Mouse (Mus musculus): ENCODE measurements around the gene Pdzd8. TPM values are rescaled to one million over a fixed set of nuclear protein-coding genes. Genes with fewer than 3 reads are reported as not detected.

Pdzd8 gene
- polyA plus RNA-seq, 1 experiment from 2014 or later = 8.6 TPM

DNA sequence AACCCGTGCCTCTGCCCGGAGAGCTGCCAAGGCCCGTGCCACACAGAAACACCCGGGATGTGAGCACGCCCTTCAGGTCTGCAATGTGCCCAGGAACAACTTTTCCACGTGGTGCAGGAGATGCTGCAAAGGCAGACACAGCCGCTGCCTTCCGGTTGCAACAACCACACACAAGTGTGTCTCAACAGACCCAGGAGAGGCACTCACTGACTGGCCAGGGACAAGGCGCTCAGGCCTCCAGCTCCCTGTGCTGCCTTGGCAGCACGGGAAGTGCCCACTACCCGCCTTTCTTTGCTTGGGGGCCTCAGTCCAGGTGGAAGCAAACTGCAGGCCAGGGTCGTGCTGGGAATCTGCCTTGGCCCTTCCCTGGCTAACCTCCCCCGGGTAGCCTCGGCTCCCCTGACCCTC, 1.3 kb downstream of the Pdzd8 start:
- Histone ChIP-seq H3K4me3 (ENCODE audit: low read length) (peak overlapping the region; percentile 93), H3K27me3 (ENCODE audit: insufficient read depth, low read length) (0 out of 2 replicates have a peak, but pooled peaks cover 2% of the 10 kb centered on the region), H3K4me2 (replicated peaks; ENCODE audit: low read depth, low read length) (peak overlapping the region; percentile 88), H3K27ac (ENCODE audit: low read length) (no peak overlapping the region), H3K36me3 (ENCODE audit: insufficient read depth, low read length) (no peaks in the 10 kb centered on the region), H3K4me1 (ENCODE audit: insufficient read depth, low read length) (peaks cover 27% of the 10 kb centered on the region), H3K9ac (replicated peaks; ENCODE audit: low read length) (peak overlapping the region; percentile 93), H3K9me3 (ENCODE audit: low read length) (no peaks in the 10 kb centered on the region)
- under 1% methylated on average over 14 of the region's 14 CpGs for WGBS
- 0 out of 2 replicates have a peak, but pooled peaks have one; percentile 2 for ATAC-seq (ENCODE audit: low FRiP score, low TSS enrichment)

DNA sequence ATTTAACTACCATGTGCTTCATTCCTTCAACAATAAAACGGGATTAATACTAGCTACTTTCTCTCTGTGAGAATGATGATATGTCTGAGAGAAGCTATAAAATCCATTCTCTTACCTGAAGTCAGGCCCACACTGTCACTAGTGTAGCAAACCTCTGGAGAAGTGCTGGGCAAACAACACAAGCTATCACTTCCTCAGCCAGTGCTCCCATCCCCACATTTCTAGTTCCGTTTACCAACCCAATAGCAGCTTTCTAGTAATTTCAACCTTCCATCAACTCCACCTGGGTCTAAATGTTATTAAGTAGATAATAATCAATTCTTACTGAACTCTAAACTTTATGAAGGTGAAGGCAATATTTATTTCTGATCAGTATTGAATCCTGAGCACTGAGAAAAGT, 2.6 kb downstream of the Pdzd8 start:
- peak overlapping the region; percentile 93 for H3K4me3 ChIP-seq (ENCODE audit: low read length)
- H3K9ac ChIP-seq (replicated peaks; ENCODE audit: low read length) = no peak overlapping the region
- ATAC-seq (ENCODE audit: low FRiP score, low TSS enrichment) = no peak
- H3K4me1 ChIP-seq (ENCODE audit: insufficient read depth, low read length) = peaks cover 27% of the 10 kb centered on the region
- no peaks in the 10 kb centered on the region for H3K27me3 ChIP-seq (ENCODE audit: insufficient read depth, low read length)
- no peak overlapping the region for H3K27ac ChIP-seq (ENCODE audit: low read length)
- H3K36me3 ChIP-seq (ENCODE audit: insufficient read depth, low read length) = no peaks in the 10 kb centered on the region
- WGBS = 28% methylated on average over 2 of the region's 2 CpGs
- no peaks in the 10 kb centered on the region for H3K9me3 ChIP-seq (ENCODE audit: low read length)
- peak overlapping the region; percentile 88 for H3K4me2 ChIP-seq (replicated peaks; ENCODE audit: low read depth, low read length)

DNA sequence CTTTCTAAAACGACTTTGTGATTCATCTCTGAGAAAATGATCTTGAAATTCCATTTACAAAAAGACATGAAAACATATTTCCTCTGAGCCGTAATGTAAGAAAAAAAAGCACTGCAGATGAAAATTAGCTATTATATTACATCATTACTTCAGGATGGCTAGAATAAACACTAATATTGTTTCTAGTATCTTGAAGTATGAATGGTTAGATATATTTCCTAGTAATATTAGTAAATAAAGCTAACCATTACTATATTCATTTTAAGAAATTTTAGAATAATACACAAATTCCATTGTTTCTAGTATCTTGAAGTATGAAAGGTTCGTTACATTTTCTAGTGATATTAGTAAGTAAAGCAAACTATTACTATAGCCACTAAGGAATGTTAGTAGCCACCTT, 5.7 kb downstream of the Pdzd8 start:
- ATAC-seq (ENCODE audit: low FRiP score, low TSS enrichment) = no peak
- no peaks in the 10 kb centered on the region for H3K9me3 ChIP-seq (ENCODE audit: low read length)
- H3K36me3 ChIP-seq (ENCODE audit: insufficient read depth, low read length) = no peaks in the 10 kb centered on the region
- no peak overlapping the region for H3K4me3 ChIP-seq (ENCODE audit: low read length)
- no peaks in the 10 kb centered on the region for H3K27me3 ChIP-seq (ENCODE audit: insufficient read depth, low read length)
- H3K4me1 ChIP-seq (ENCODE audit: insufficient read depth, low read length) = peaks cover 23% of the 10 kb centered on the region
- H3K27ac ChIP-seq (ENCODE audit: low read length) = no peak overlapping the region
- no peak overlapping the region for H3K4me2 ChIP-seq (replicated peaks; ENCODE audit: low read depth, low read length)
- WGBS = 85% methylated on average over 3 of the region's 3 CpGs
- no peak overlapping the region for H3K9ac ChIP-seq (replicated peaks; ENCODE audit: low read length)

DNA sequence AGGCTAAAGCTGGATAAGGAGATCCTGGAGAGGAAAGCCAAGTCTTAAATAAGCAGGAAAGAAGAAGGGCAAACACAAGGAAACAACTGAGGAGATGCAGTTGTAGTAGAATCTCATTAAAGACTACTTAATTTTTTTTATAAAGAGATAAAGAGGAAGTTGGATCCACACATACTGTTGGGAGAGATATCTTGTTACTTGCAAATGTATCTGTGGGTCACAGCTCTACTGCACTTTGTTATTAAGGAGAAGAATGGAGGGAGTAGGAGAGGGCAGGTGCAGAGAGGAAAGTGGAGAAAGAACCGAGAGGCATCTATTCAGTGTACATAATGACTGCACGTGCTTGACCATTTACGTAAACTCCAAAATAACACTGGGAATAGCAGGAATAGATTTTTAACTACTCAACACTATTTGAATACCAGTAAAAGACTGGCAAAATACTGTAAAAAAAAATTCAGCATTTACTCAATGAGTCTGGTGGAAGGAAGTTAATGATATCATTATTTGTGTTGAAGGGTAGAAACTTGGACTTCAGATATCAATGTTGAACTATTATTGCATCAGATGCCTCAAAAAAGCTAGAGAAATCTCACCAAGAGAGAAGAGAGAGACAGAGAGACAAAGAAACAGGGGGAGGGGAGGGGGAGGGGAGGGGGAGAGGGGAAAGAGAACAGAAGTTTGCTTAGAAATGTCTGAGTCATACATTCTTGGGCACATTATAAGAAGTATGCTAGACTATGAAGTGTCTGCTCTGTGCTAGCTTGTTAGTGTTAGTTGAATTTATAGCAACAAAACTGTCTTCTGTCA, 7.5 kb downstream of the Pdzd8 start:
- Histone ChIP-seq H3K4me2 (replicated peaks; ENCODE audit: low read depth, low read length) (no peak overlapping the region), H3K9ac (replicated peaks; ENCODE audit: low read length) (no peak overlapping the region), H3K27ac (ENCODE audit: low read length) (no peak overlapping the region), H3K36me3 (ENCODE audit: insufficient read depth, low read length) (no peaks in the 10 kb centered on the region), H3K4me3 (ENCODE audit: low read length) (no peak overlapping the region), H3K4me1 (ENCODE audit: insufficient read depth, low read length) (peaks cover 13% of the 10 kb centered on the region), H3K9me3 (ENCODE audit: low read length) (no peaks in the 10 kb centered on the region), H3K27me3 (ENCODE audit: insufficient read depth, low read length) (no peaks in the 10 kb centered on the region)
- 90% methylated on average over 3 of the region's 3 CpGs for WGBS
- ATAC-seq (ENCODE audit: low FRiP score, low TSS enrichment) = no peak

DNA sequence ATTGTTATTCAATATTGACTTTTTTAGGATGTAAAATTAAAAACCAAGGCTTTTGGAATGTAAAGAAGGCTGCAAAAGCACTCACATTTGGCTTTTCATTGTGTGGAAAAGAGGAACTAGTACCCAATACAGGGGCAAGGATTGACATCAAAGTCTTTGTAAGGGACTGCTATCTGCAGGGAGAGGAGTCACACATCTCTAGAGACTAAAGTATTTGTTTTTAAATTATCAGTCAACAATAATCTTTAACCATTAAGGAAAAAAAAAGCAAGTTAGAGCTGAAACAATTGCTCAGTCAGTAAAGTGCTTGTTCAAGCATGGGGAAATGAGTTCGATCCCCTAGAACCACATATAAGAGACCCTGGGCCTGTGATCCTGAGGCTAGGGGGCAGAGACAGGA, 8.9 kb downstream of the Pdzd8 start:
- H3K9me3 ChIP-seq (ENCODE audit: low read length) = no peaks in the 10 kb centered on the region
- H3K4me2 ChIP-seq (replicated peaks; ENCODE audit: low read depth, low read length) = no peak overlapping the region
- no peaks in the 10 kb centered on the region for H3K36me3 ChIP-seq (ENCODE audit: insufficient read depth, low read length)
- no peak overlapping the region for H3K27ac ChIP-seq (ENCODE audit: low read length)
- H3K9ac ChIP-seq (replicated peaks; ENCODE audit: low read length) = no peak overlapping the region
- no peak overlapping the region for H3K4me3 ChIP-seq (ENCODE audit: low read length)
- H3K4me1 ChIP-seq (ENCODE audit: insufficient read depth, low read length) = peaks cover 7% of the 10 kb centered on the region
- no peak for ATAC-seq (ENCODE audit: low FRiP score, low TSS enrichment)
- H3K27me3 ChIP-seq (ENCODE audit: insufficient read depth, low read length) = no peaks in the 10 kb centered on the region
- WGBS = 100% methylated on average over 1 of the region's 1 CpGs

DNA sequence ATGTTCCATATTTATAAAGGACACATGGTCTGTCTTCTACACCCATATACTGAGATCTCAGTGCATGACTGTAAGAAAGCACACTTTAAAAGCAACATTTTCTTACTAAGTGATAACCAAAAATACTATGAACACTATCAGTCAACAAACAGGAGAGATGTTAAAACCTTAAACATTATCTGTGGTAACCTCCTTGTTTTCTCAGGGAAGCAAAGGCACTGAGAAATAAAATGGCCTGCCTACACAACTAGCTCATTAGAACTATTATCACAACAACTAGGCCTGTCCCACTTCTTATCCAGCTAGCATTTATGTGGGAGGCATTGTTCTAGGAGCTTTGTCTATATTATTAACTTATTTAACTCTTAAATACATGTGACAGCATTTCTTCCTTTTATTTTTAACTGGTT, 14.8 kb downstream of the Pdzd8 start:
- Histone ChIP-seq H3K36me3 (ENCODE audit: insufficient read depth, low read length) (no peaks in the 10 kb centered on the region), H3K4me2 (replicated peaks; ENCODE audit: low read depth, low read length) (no peak overlapping the region), H3K9me3 (ENCODE audit: low read length) (no peaks in the 10 kb centered on the region), H3K4me1 (ENCODE audit: insufficient read depth, low read length) (no peaks in the 10 kb centered on the region), H3K27ac (ENCODE audit: low read length) (no peak overlapping the region), H3K4me3 (ENCODE audit: low read length) (no peak overlapping the region), H3K27me3 (ENCODE audit: insufficient read depth, low read length) (no peaks in the 10 kb centered on the region), H3K9ac (replicated peaks; ENCODE audit: low read length) (no peak overlapping the region)
- no peak for ATAC-seq (ENCODE audit: low FRiP score, low TSS enrichment)

DNA sequence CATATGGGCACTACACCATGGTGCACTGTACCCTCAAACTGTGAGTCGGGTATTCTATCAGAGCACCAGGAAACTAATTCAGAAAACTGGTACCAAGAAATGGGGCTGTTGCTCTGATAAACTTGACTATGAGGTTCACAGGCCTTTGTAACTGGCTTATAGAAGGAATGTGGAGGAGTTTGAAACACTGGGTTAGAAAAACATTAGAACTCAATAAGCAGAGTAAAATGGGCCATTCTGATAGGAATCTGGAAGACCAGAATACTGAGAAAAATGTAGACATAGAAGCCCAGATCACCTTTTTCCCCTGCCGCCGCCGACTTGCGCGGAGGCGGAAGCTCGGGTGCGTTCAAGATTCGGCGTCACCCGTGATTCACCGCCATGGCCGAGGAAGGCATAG, 23.6 kb downstream of the Pdzd8 start, which contains the start of gene Rps12-ps3:
Gene Rps12-ps3 (plus strand): TSS at position 301 of the 400 bp plus-strand sequence.
- Histone ChIP-seq H3K9ac (replicated peaks; ENCODE audit: low read length) (no peak within 1 kb of the TSS), H3K4me2 (replicated peaks; ENCODE audit: low read depth, low read length) (no peak within 1 kb of the TSS), H3K36me3 (ENCODE audit: insufficient read depth, low read length) (0 out of 2 replicates have a peak, but pooled peaks cover 3% of the 10 kb centered on the region), H3K27ac (ENCODE audit: low read length) (no peak within 1 kb of the TSS), H3K9me3 (ENCODE audit: low read length) (no peaks in the 10 kb centered on the region), H3K4me3 (ENCODE audit: low read length) (no peak within 1 kb of the TSS), H3K4me1 (ENCODE audit: insufficient read depth, low read length) (no peaks in the 10 kb centered on the region), H3K27me3 (ENCODE audit: insufficient read depth, low read length) (no peaks in the 10 kb centered on the region)
- WGBS = 97% methylated on average over 12 of the region's 14 CpGs
- no peak for ATAC-seq (ENCODE audit: low FRiP score, low TSS enrichment)

DNA sequence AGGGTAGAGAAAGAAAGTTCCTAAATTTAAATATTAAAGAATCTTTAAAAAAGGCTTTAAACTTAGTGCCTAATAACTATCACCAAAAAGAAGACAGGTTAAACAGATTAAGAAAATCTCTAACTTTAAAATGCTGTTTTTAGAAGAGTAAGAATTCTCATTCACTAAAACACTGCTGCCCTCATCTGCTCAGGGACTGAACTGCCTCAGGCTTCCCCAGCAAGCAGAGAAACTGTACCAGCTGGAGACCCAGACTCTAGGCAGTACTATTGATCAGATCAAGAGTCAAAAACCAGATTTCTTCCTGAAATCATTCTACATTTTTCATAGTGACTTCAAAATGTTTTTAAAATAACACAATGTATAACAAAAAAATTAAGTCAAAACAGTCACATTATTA, 29.0 kb downstream of the Pdzd8 start:
- Histone ChIP-seq H3K27me3 (ENCODE audit: insufficient read depth, low read length) (no peaks in the 10 kb centered on the region), H3K4me3 (ENCODE audit: low read length) (no peak overlapping the region), H3K9me3 (ENCODE audit: low read length) (no peaks in the 10 kb centered on the region), H3K4me2 (replicated peaks; ENCODE audit: low read depth, low read length) (no peak overlapping the region), H3K4me1 (ENCODE audit: insufficient read depth, low read length) (no peaks in the 10 kb centered on the region), H3K36me3 (ENCODE audit: insufficient read depth, low read length) (no peaks in the 10 kb centered on the region), H3K27ac (ENCODE audit: low read length) (no peak overlapping the region), H3K9ac (replicated peaks; ENCODE audit: low read length) (no peak overlapping the region)
- no peak for ATAC-seq (ENCODE audit: low FRiP score, low TSS enrichment)

DNA sequence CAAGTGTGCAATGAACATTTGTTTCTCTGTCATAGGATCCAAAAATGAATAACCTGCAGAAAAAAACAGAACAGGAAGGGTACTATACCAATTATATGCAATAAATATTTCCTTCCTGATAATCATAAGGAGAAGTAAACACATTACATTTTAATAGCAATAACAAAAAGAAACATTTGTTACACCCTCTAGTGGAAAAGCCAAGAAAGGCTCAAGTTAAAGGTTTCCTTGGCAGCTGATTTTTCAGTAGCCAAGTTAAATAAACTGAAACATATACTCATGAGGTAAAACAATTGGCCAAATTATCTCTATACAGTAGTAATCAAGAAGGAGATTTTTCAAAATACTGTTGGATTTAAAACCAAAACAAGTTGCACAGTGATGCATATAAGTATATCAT, 30.3 kb downstream of the Pdzd8 start:
- no peaks in the 10 kb centered on the region for H3K36me3 ChIP-seq (ENCODE audit: insufficient read depth, low read length)
- H3K9me3 ChIP-seq (ENCODE audit: low read length) = no peaks in the 10 kb centered on the region
- H3K27ac ChIP-seq (ENCODE audit: low read length) = no peak overlapping the region
- no peaks in the 10 kb centered on the region for H3K4me1 ChIP-seq (ENCODE audit: insufficient read depth, low read length)
- no peak overlapping the region for H3K4me2 ChIP-seq (replicated peaks; ENCODE audit: low read depth, low read length)
- H3K9ac ChIP-seq (replicated peaks; ENCODE audit: low read length) = no peak overlapping the region
- H3K4me3 ChIP-seq (ENCODE audit: low read length) = no peak overlapping the region
- ATAC-seq (ENCODE audit: low FRiP score, low TSS enrichment) = no peak
- H3K27me3 ChIP-seq (ENCODE audit: insufficient read depth, low read length) = no peaks in the 10 kb centered on the region

DNA sequence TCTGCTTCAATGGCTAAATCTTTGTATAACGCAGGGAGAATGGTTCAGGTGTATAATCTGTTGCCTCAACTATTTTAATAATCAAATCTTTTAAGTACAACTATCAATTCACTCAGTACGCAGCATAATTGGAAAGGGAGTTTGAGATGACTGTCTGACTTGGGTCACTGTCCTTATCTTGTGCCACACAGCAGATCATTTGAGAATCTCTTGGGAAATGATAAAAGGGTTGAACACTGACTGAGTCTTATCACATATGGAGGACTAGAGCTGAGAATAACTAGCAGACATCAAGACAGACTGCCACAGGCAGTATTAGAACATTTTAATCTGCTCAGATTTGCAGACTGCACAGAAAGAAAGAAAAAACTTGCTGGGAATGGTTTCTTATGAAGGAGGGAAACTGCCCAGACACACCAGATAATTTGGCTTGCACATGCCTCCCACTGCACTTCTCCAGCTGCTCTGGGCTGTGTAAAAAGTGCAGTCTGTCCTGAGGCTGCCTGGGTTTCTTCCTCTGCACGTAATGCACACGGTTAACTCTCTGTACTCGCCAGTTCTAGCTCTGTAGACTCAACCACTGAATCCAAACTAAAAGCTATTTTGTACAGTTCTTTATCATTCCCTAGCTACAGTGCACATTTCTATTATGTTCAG, 53.3 kb downstream of the Pdzd8 start:
- H3K36me3 ChIP-seq (ENCODE audit: insufficient read depth, low read length) = no peaks in the 10 kb centered on the region
- no peak overlapping the region for H3K27ac ChIP-seq (ENCODE audit: low read length)
- no peak overlapping the region for H3K4me3 ChIP-seq (ENCODE audit: low read length)
- WGBS = 87% methylated on average over 5 of the region's 5 CpGs
- H3K9ac ChIP-seq (replicated peaks; ENCODE audit: low read length) = no peak overlapping the region
- no peaks in the 10 kb centered on the region for H3K9me3 ChIP-seq (ENCODE audit: low read length)
- no peaks in the 10 kb centered on the region for H3K27me3 ChIP-seq (ENCODE audit: insufficient read depth, low read length)
- H3K4me2 ChIP-seq (replicated peaks; ENCODE audit: low read depth, low read length) = no peak overlapping the region
- no peak for ATAC-seq (ENCODE audit: low FRiP score, low TSS enrichment)
- no peaks in the 10 kb centered on the region for H3K4me1 ChIP-seq (ENCODE audit: insufficient read depth, low read length)

Data from kidney, embryonic 16.5 days (tissue).